Comparison of ENCODE assay signal across 10 mouse cellular contexts in the genomic region with DNA sequence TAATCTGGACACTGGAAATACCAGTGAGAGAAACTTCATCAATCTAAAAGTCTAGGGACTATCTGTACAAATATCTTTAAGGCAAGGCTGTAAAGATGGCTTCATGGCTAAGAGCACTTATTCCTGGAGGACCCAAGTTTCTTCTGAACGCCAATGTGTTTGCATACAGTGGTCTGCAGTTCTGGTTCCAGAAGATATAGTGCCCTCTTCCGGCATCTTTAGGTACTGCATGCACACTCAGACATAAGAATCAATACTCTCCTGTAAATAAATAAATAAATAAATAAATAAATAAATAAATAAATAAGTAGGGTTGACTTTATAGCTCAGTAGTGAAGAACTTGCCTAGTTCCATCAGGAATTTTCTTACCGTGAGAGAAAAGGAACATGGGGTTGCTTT.
DNase-seq lines count a peak whose midpoint lies in the region; ATAC-seq and TF ChIP-seq lines count a peak whose summit lies in the region.
"Had no signal": no experiment of that assay in that cellular context is flagged by ENCODE, and none has a peak within 500 bp of the region (broad histone marks: within the 10 kb centered on the region; RNA-seq: fewer than 3 reads in every experiment).

No protein-coding gene starts in this region.

- peak; percentile 41 for TF ChIP-seq CTCF in ES-Bruce4 (IDR thresholded peaks at IDR 0.05; ENCODE audit: low read depth, low read length)
- TF ChIP-seq CTCF in lung, embryonic 14.5 days (IDR thresholded peaks at IDR 0.05; ENCODE audit: low read depth) = peak; percentile 58

- H3K4me2 ChIP-seq in kidney, embryonic 16.5 days (replicated peaks; ENCODE audit: low read depth, low read length) = no peak overlapping the region
- H3K4me2 ChIP-seq in lung, embryonic 14.5 days = no peak overlapping the region
- H3K4me2 ChIP-seq in hindbrain, embryonic 14.5 days (replicated peaks) = no peak overlapping the region
- H3K4me2 ChIP-seq: embryonic facial prominence, embryonic 12.5 days; neural tube, embryonic 12.5 days had no signal

- intact Hi-C loops in gastrocnemius, postnatal 14 days (cut with DNase I; ENCODE audit: low total_unique reads) = no loop called here

- H3K36me3 ChIP-seq in kidney, embryonic 16.5 days (ENCODE audit: insufficient read depth, low read length) = no peaks in the 10 kb centered on the region
- H3K36me3 ChIP-seq in ES-Bruce4 (ENCODE audit: control insufficient read depth, insufficient read depth, low read length, poor library complexity, severe bottlenecking) = no peaks in the 10 kb centered on the region
- no peaks in the 10 kb centered on the region for H3K36me3 ChIP-seq in embryonic facial prominence, embryonic 10.5 days (replicated peaks)
- no peaks in the 10 kb centered on the region for H3K36me3 ChIP-seq in lung, embryonic 14.5 days (ENCODE audit: insufficient read depth)
- no peaks in the 10 kb centered on the region for H3K36me3 ChIP-seq in hindbrain, embryonic 14.5 days (replicated peaks; ENCODE audit: control insufficient read depth, insufficient read depth)
- H3K36me3 ChIP-seq: embryonic facial prominence, embryonic 12.5 days; neural tube, embryonic 12.5 days had no signal

- no peak for TF ChIP-seq POLR2A in ES-Bruce4 (IDR thresholded peaks at IDR 0.05; ENCODE audit: insufficient read depth, low read length)

- no peak overlapping the region for H3K4me3 ChIP-seq in kidney, embryonic 16.5 days (ENCODE audit: low read length)
- H3K4me3 ChIP-seq in ES-Bruce4 (ENCODE audit: low read depth, low read length) = no peak overlapping the region
- no peak overlapping the region for H3K4me3 ChIP-seq in embryonic facial prominence, embryonic 10.5 days
- H3K4me3 ChIP-seq in lung, embryonic 14.5 days (ENCODE audit: low read depth, low read length) = no peak overlapping the region
- no peak overlapping the region for H3K4me3 ChIP-seq in hindbrain, embryonic 14.5 days (replicated peaks; ENCODE audit: low read length)
- H3K4me3 ChIP-seq: embryonic facial prominence, embryonic 12.5 days; neural tube, embryonic 12.5 days had no signal

- no peaks in the 10 kb centered on the region for H3K9me3 ChIP-seq in kidney, embryonic 16.5 days (ENCODE audit: low read length)
- H3K9me3 ChIP-seq in ES-Bruce4 (replicated peaks; ENCODE audit: control insufficient read depth, insufficient read depth, low read length, poor library complexity, severe bottlenecking) = no peaks in the 10 kb centered on the region
- H3K9me3 ChIP-seq in embryonic facial prominence, embryonic 10.5 days = no peaks in the 10 kb centered on the region
- no peaks in the 10 kb centered on the region for H3K9me3 ChIP-seq in lung, embryonic 14.5 days (ENCODE audit: low read depth, low read length)
- H3K9me3 ChIP-seq in hindbrain, embryonic 14.5 days (ENCODE audit: control insufficient read depth, low read length) = no peaks in the 10 kb centered on the region
- H3K9me3 ChIP-seq: embryonic facial prominence, embryonic 12.5 days; neural tube, embryonic 12.5 days had no signal

- 52% methylated on average over 3 of the region's 3 CpGs for WGBS in kidney, embryonic 16.5 days
- WGBS in embryonic facial prominence, embryonic 10.5 days = 44% methylated on average over 3 of the region's 3 CpGs
- WGBS in lung, embryonic 14.5 days = 44% methylated on average over 3 of the region's 3 CpGs
- 52% methylated on average over 3 of the region's 3 CpGs for WGBS in hindbrain, embryonic 14.5 days

- no peak for ATAC-seq in kidney, embryonic 16.5 days (ENCODE audit: low FRiP score, low TSS enrichment)
- no peak; the same call in 1 of the 2 replicates for ATAC-seq in lung, embryonic 14.5 days (ENCODE audit: insufficient read depth)
- no peak for ATAC-seq in hindbrain, embryonic 14.5 days (ENCODE audit: low FRiP score)

- no peaks in the 10 kb centered on the region for H3K27me3 ChIP-seq in kidney, embryonic 16.5 days (ENCODE audit: insufficient read depth, low read length)
- H3K27me3 ChIP-seq in ES-Bruce4 (ENCODE audit: control insufficient read depth, insufficient read depth, low read length, poor library complexity, severe bottlenecking) = no peaks in the 10 kb centered on the region
- no peaks in the 10 kb centered on the region for H3K27me3 ChIP-seq in embryonic facial prominence, embryonic 10.5 days (replicated peaks; ENCODE audit: low read depth, poor library complexity, severe bottlenecking)
- no peaks in the 10 kb centered on the region for H3K27me3 ChIP-seq in lung, embryonic 14.5 days (ENCODE audit: insufficient read depth, low read length)
- H3K27me3 ChIP-seq in hindbrain, embryonic 14.5 days (ENCODE audit: control insufficient read depth, insufficient read depth, low read length) = no peaks in the 10 kb centered on the region
- H3K27me3 ChIP-seq: embryonic facial prominence, embryonic 12.5 days; neural tube, embryonic 12.5 days had no signal

- no peak for TF ChIP-seq EP300 in ES-Bruce4 (IDR thresholded peaks at IDR 0.05; ENCODE audit: insufficient read depth, low read depth, low read length)

- peak; percentile 3 for DNase-seq in kidney, adult 18-20 months
- peak; percentile 61 for DNase-seq in ZHBTc4 (ENCODE audit: low read depth, low spot score)
- DNase-seq in embryonic facial prominence, embryonic 10.5 days (ENCODE audit: low spot score) = peak; percentile 30
- peak; percentile 72 for DNase-seq in lung, embryonic 14.5 days
- DNase-seq in gastrocnemius, postnatal 14 days = no peak
- DNase-seq in hindbrain, embryonic 14.5 days (ENCODE audit: low spot score) = no peak

- H3K27ac ChIP-seq in kidney, embryonic 16.5 days (ENCODE audit: low read length) = no peak overlapping the region
- no peak overlapping the region for H3K27ac ChIP-seq in ES-Bruce4 (ENCODE audit: insufficient read depth, low read length)
- H3K27ac ChIP-seq in embryonic facial prominence, embryonic 10.5 days (replicated peaks) = no peak overlapping the region
- no peak overlapping the region for H3K27ac ChIP-seq in lung, embryonic 14.5 days (ENCODE audit: low read depth)
- H3K27ac ChIP-seq in hindbrain, embryonic 14.5 days = no peak overlapping the region
- H3K27ac ChIP-seq: embryonic facial prominence, embryonic 12.5 days; neural tube, embryonic 12.5 days had no signal

- H3K4me1 ChIP-seq in kidney, embryonic 16.5 days (ENCODE audit: insufficient read depth, low read length) = no peaks in the 10 kb centered on the region
- H3K4me1 ChIP-seq in ES-Bruce4 (ENCODE audit: control insufficient read depth, insufficient read depth, low read length) = no peaks in the 10 kb centered on the region
- no peaks in the 10 kb centered on the region for H3K4me1 ChIP-seq in embryonic facial prominence, embryonic 10.5 days
- H3K4me1 ChIP-seq in lung, embryonic 14.5 days (ENCODE audit: insufficient read depth) = no peaks in the 10 kb centered on the region
- H3K4me1 ChIP-seq in hindbrain, embryonic 14.5 days (replicated peaks; ENCODE audit: control insufficient read depth, insufficient read depth, low read length) = no peaks in the 10 kb centered on the region
- H3K4me1 ChIP-seq: embryonic facial prominence, embryonic 12.5 days; neural tube, embryonic 12.5 days had no signal

- no peak overlapping the region for H3K9ac ChIP-seq in kidney, embryonic 16.5 days (replicated peaks; ENCODE audit: low read length)
- no peak overlapping the region for H3K9ac ChIP-seq in ES-Bruce4 (ENCODE audit: low read depth, poor library complexity, severe bottlenecking)
- H3K9ac ChIP-seq in lung, embryonic 14.5 days = no peak overlapping the region
- no peak overlapping the region for H3K9ac ChIP-seq in hindbrain, embryonic 14.5 days
- H3K9ac ChIP-seq: embryonic facial prominence, embryonic 12.5 days; neural tube, embryonic 12.5 days had no signal

Comparison
In these comparisons a context has a peak if more than half of its experiments do, and no peak if none do; other contexts are left out.
1. DNase-seq: peak in kidney, adult 18-20 months (single experiment), ZHBTc4 (single experiment), embryonic facial prominence, embryonic 10.5 days (single experiment) and lung, embryonic 14.5 days (single experiment); none in gastrocnemius, postnatal 14 days (single experiment) and hindbrain, embryonic 14.5 days (single experiment).